Mouse (Mus musculus): Measurements from ENCODE around the gene E130114P18Rik. TPM values are rescaled to one million over a fixed set of nuclear protein-coding genes. Genes with fewer than 3 reads are reported as not detected.

E130114P18Rik gene
- polyA plus RNA-seq, 1 experiment from 2014 or later = 30.7 TPM

DNA sequence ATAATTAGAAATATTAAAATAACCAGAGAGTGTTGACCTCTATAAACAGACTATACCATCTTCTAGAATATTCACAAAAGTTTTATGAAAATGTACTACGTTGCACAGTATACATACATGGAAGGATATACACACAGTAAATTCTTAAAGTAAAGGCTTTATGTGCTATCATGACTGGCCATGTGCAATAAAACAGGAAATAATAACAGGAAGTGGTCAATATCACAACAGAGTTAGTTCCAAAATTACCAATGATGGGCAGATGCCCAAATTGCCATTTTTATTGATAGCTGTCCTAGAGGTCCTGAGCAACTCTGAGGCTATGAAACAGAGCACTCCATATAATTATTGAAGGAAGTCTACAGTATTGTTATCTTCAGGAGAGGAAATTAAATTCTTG is 180.4 kb downstream of the E130114P18Rik start:
- no peaks in the 10 kb centered on the region for H3K9me3 ChIP-seq
- no peak overlapping the region for H3K27ac ChIP-seq (replicated peaks)
- 96% methylated on average over 1 of the region's 1 CpGs for WGBS
- no peak for ATAC-seq (ENCODE audit: low read depth)
- no peaks in the 10 kb centered on the region for H3K27me3 ChIP-seq
- H3K4me1 ChIP-seq (replicated peaks) = peaks cover 16% of the 10 kb centered on the region
- no peaks in the 10 kb centered on the region for H3K36me3 ChIP-seq
- no peak overlapping the region for H3K4me2 ChIP-seq
- no peak overlapping the region for H3K9ac ChIP-seq
- H3K4me3 ChIP-seq = no peak overlapping the region

DNA sequence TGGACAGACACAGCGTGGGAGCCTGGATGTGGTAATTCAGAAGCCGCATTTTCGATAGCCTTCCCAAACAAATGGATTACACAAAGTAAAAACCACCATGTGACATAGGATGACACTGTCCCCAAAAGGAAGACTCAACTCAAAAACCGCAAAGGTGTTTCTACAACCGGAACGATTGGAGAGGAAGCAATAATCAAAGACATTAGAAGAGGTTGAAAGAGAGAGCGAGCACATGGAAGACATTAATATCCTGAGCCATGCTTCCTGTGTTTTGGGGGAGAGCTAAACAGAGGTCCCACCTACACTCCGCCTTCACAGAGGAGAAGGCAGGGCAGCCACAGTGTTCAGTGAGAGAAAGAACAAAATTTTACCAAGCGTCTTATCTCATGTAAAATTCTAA is 181.5 kb downstream of the E130114P18Rik start:
- WGBS = 89% methylated on average over 9 of the region's 9 CpGs
- Histone ChIP-seq H3K4me1 (replicated peaks) (peaks cover 5% of the 10 kb centered on the region), H3K4me2 (no peak overlapping the region), H3K9ac (no peak overlapping the region), H3K27me3 (no peaks in the 10 kb centered on the region), H3K36me3 (no peaks in the 10 kb centered on the region), H3K27ac (replicated peaks) (no peak overlapping the region), H3K4me3 (no peak overlapping the region), H3K9me3 (no peaks in the 10 kb centered on the region)
- ATAC-seq (ENCODE audit: low read depth) = no peak

DNA sequence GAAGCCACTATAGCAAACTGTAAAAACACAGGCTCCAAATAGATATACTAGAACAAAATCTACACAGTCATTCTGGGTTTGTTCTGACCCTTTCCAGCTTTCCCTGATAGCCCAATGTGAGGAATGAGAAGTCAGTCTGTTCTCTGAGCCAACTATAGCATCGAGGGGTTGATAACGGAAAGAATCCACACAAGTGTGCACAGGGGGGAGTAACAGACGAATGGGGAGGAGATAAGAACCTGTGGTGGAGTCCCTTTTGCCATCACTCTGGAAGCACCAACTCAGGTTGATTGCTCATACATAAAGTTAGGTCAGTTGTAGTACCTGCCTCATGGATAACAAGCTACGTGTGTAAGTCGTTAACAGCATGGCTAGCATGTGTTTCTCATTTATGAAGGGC is 184.0 kb downstream of the E130114P18Rik start:
- WGBS = 84% methylated on average over 5 of the region's 5 CpGs

DNA sequence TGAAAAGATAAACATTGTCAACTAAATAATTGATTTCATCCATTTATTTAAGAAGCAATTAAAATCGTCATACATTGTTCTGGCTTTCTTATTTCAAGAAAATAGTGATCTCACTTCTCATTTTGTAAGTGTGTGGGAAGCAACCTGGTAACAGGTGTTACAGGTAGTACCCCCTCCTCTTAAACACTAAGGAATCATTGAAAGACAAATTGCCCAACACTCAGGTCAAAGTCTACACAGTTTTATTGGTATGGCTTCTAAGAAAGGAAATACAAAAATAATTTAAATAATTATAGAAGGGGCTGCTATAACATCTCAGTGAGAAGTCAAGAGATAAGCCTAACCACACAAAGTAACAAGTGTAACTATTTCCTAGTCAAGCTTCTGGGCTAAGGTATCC is 188.1 kb downstream of the E130114P18Rik start:
- Histone ChIP-seq H3K27ac (replicated peaks) (no peak overlapping the region), H3K9ac (no peak overlapping the region), H3K4me3 (no peak overlapping the region), H3K27me3 (no peaks in the 10 kb centered on the region), H3K36me3 (no peaks in the 10 kb centered on the region), H3K9me3 (no peaks in the 10 kb centered on the region), H3K4me2 (no peak overlapping the region), H3K4me1 (replicated peaks) (0 out of 2 replicates have a peak, but pooled peaks cover under 1% of the 10 kb centered on the region)
- 75% methylated on average over 1 of the region's 1 CpGs for WGBS
- ATAC-seq (ENCODE audit: low read depth) = no peak

More for the DNA sequence above, 184.0 kb downstream of the E130114P18Rik start:
- ATAC-seq (ENCODE audit: low read depth) = no peak
- no peak overlapping the region for H3K4me3 ChIP-seq
- no peaks in the 10 kb centered on the region for H3K27me3 ChIP-seq
- H3K4me2 ChIP-seq = no peak overlapping the region
- no peaks in the 10 kb centered on the region for H3K36me3 ChIP-seq
- no peaks in the 10 kb centered on the region for H3K9me3 ChIP-seq
- H3K27ac ChIP-seq (replicated peaks) = no peak overlapping the region
- no peak overlapping the region for H3K9ac ChIP-seq
- H3K4me1 ChIP-seq (replicated peaks) = no peaks in the 10 kb centered on the region

DNA sequence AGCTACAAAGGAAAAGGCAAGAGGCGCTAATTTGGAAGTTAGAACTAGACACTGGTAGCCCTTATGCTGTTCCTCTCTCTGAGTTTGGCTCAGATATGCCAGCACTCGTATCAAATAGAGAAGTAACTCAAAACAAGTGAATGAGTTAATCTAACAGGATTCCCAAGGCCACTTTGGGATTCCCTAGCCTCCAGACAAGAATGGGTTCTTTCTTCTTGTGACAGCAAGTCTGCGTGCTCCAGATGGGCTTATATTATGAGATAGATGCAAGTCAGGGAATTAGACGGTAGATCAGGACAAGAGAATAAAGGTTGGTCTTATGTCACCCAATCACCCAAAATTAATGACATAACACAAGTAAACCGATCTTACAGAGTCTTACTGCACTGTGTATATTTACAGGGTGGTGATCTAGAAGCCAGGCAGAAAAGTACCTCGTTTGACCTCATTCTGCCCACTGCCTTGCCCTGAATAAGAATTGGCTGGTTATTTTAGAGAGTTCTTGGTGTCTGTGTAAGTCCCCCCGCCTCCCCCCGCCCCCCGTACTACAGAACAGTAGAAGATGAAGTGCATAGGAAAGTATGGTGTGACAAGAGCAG is 190.4 kb downstream of the E130114P18Rik start:
- 74% methylated on average over 9 of the region's 9 CpGs for WGBS
- Histone ChIP-seq H3K9me3 (no peaks in the 10 kb centered on the region), H3K36me3 (no peaks in the 10 kb centered on the region), H3K27ac (replicated peaks) (no peak overlapping the region), H3K9ac (no peak overlapping the region), H3K4me3 (no peak overlapping the region), H3K4me1 (replicated peaks) (peaks cover 21% of the 10 kb centered on the region), H3K4me2 (no peak overlapping the region), H3K27me3 (no peaks in the 10 kb centered on the region)
- ATAC-seq (ENCODE audit: low read depth) = no peak

DNA sequence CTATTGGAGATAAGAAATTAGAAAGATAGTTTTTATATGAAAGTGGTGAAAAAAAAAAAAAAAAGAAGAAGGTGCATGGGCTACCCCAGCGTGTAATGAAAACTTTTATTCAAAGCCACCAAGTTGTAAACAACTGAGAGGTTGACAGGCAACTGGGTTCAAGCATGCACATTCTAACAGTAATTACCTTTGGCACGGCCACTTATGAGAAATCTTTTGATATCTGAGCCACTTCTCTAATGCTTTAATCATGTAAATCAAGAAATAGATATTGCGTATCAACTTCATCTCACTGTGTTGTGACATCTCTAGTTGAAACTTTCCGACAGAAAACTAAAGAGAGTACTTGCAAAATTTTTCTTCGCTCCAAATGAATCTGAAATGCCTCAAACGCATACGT is 192.7 kb downstream of the E130114P18Rik start:
- ATAC-seq (ENCODE audit: low read depth) = no peak
- Histone ChIP-seq H3K4me1 (replicated peaks) (peaks cover 37% of the 10 kb centered on the region), H3K27ac (replicated peaks) (no peak overlapping the region), H3K9me3 (no peaks in the 10 kb centered on the region), H3K9ac (no peak overlapping the region), H3K4me3 (no peak overlapping the region), H3K4me2 (peak overlapping the region; percentile 18; the same call in 1 of the 2 replicates), H3K36me3 (no peaks in the 10 kb centered on the region), H3K27me3 (no peaks in the 10 kb centered on the region)
- WGBS = 73% methylated on average over 7 of the region's 7 CpGs

DNA sequence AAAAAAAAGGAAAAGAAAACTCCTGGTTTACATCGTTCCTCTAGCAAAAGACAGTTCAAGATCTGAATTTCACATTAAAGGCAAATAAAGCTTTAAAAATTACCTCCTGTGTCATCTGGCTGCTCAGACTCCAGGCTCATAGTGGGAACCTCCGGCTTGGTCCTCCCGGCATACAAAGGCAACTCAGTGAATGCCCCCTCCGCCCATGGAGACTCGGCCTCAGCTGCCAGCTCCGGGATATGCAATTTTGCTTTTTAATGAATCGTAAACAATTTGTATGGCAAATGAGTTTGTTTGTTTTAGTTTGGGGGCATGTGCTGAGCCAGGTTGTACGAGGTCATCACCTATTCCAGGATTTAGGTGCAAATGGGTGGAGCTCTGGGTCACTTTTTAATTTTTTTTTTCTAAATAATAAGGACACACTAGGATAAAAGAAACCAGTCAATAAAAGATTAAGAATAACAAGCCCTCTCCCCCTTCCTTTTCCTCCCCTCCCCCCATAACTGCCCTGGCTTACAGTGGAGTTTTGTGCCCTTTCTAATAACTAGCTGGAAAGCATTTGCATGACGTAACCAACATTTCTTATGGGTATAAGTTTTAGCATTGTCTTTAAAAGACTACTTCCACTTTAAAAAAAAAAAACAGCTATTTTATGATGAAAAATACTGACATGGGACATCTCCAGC is 193.3 kb downstream of the E130114P18Rik start:
- Histone ChIP-seq H3K9me3 (no peaks in the 10 kb centered on the region), H3K4me1 (replicated peaks) (peaks cover 37% of the 10 kb centered on the region), H3K36me3 (no peaks in the 10 kb centered on the region), H3K27ac (replicated peaks) (peak overlapping the region; percentile 84), H3K4me3 (peak overlapping the region; percentile 34), H3K4me2 (peak overlapping the region; percentile 50), H3K9ac (peak overlapping the region; percentile 53), H3K27me3 (no peaks in the 10 kb centered on the region)
- 25% methylated on average over 9 of the region's 9 CpGs for WGBS
- ATAC-seq (ENCODE audit: low read depth) = peak; percentile 75; the same call in 1 of the 2 replicates

DNA sequence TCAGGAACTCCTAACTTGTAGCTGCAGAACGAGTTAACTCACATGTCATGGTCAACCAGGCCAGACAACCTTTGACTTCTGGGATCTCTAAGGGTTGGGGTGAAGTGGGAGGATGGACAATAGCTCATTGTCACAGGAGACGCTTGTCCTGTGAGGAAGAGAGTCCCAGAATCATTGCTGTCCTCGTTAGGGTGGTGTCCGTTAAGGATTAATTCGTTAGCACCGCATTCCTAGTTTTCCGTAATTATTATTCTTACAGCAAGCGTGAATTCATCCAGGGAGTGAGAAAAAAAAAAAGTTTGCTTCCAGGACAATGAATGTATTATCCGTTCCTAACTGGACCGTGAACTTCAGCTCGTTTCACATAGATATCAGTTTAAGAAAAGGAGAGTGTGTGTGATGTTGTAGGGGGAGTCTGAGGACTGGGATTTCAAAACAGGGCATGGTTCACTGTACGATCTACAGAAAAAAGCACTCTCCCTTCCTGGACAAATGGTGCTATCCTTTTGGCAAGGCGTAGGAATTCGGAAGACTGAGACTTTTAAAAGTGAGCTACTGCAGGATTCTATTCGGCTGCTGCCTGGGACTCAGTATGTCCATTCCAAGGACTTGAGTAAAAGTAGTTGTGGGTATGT is 195.0 kb downstream of the E130114P18Rik start:
- Histone ChIP-seq H3K27ac (replicated peaks) (peak overlapping the region; percentile 84), H3K4me3 (peak overlapping the region; percentile 34), H3K4me2 (peak overlapping the region; percentile 50), H3K27me3 (no peaks in the 10 kb centered on the region), H3K9me3 (no peaks in the 10 kb centered on the region), H3K9ac (peak overlapping the region; percentile 53), H3K36me3 (no peaks in the 10 kb centered on the region), H3K4me1 (replicated peaks) (peaks cover 49% of the 10 kb centered on the region)
- no peak for ATAC-seq (ENCODE audit: low read depth)
- WGBS = 33% methylated on average over 15 of the region's 15 CpGs

DNA sequence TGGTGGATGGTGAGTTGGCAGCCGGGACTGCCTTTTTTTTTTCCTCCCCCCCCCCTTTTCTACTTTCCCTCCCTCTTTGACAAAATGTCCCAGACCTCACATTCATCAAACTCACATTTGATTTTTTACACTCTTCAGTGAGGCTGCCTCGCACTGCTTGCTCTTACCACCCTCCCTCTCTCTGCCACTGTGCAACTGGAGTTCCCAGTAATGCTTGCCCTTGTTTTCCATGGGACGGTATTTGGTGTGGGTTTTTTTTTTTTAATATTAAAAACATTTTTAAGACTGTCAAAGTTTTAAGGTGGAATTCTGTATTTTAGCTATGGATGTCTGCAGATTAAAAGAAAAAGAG is 195.8 kb downstream of the E130114P18Rik start:
- Histone ChIP-seq H3K4me3 (peak overlapping the region; percentile 34), H3K9ac (peak overlapping the region; percentile 53), H3K4me2 (peak overlapping the region; percentile 50), H3K27ac (replicated peaks) (peak overlapping the region; percentile 84), H3K27me3 (no peaks in the 10 kb centered on the region), H3K4me1 (replicated peaks) (peaks cover 55% of the 10 kb centered on the region), H3K36me3 (no peaks in the 10 kb centered on the region), H3K9me3 (no peaks in the 10 kb centered on the region)
- no peak for ATAC-seq (ENCODE audit: low read depth)
- WGBS = 42% methylated on average over 3 of the region's 3 CpGs

DNA sequence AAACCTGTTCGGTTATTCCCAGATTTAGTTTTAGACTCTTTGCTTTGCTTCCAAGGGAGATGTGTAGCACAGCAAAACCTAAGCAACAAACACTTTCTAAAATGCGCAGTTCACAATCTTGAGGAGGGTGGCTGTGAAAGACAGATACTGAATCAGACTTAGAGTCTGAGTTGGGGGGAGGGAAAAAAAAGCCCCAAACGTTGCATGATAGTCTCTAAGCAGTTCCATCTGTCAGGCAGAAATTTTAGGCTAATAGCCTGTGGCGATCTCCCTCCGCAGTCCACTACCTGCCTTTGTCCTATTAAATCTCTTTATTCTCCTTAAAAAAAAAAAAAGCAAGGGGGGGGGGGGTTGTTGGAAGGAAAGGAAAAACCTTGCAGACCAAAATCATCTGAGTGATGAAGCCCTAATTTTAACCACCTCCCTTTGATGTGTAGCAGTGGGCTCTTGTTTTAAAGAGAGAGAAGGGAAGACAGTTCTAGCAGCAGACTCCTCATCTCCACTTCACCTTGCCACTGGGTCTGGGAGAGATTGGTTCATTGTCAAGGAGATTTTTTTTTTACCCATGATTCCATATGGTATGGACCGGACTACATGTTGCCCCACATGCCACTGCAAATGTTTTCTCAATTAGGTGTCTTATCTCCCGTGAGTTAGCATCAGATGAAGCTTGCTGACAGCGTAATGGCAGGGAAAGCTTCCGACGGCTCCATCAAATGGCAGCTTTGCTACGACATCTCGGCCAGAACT is 196.4 kb downstream of the E130114P18Rik start:
- Histone ChIP-seq H3K9me3 (no peaks in the 10 kb centered on the region), H3K27ac (replicated peaks) (peak overlapping the region; percentile 84), H3K27me3 (no peaks in the 10 kb centered on the region), H3K4me2 (peak overlapping the region; percentile 50), H3K4me1 (replicated peaks) (peaks cover 55% of the 10 kb centered on the region), H3K9ac (peak overlapping the region; percentile 43), H3K36me3 (no peaks in the 10 kb centered on the region), H3K4me3 (peak overlapping the region; percentile 34)
- 50% methylated on average over 12 of the region's 12 CpGs for WGBS
- no peak for ATAC-seq (ENCODE audit: low read depth)

DNA sequence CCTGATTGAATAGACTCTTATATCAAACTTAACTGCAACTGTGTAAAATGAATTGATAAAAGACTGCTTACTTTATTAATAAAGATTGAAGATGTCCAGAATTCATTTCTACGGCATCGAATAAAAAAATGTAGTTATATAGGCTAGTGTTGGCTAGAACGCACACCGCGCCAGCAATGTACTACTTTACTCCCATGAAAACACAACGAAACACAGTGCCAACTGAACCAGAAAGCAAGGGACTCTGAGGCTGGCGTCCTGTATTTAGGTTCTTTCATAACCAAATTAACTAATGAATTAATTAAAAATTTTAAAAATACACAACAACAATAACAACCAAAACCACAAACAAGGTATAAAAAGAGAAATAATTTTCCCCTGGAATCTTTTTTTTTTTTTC is 197.0 kb downstream of the E130114P18Rik start:
- ATAC-seq (ENCODE audit: low read depth) = no peak
- H3K9ac ChIP-seq = no peak overlapping the region
- H3K27me3 ChIP-seq = no peaks in the 10 kb centered on the region
- no peak overlapping the region for H3K27ac ChIP-seq (replicated peaks)
- peaks cover 56% of the 10 kb centered on the region for H3K4me1 ChIP-seq (replicated peaks)
- peak overlapping the region; percentile 50 for H3K4me2 ChIP-seq
- 82% methylated on average over 7 of the region's 7 CpGs for WGBS
- H3K36me3 ChIP-seq = no peaks in the 10 kb centered on the region
- H3K4me3 ChIP-seq = no peak overlapping the region
- no peaks in the 10 kb centered on the region for H3K9me3 ChIP-seq

DNA sequence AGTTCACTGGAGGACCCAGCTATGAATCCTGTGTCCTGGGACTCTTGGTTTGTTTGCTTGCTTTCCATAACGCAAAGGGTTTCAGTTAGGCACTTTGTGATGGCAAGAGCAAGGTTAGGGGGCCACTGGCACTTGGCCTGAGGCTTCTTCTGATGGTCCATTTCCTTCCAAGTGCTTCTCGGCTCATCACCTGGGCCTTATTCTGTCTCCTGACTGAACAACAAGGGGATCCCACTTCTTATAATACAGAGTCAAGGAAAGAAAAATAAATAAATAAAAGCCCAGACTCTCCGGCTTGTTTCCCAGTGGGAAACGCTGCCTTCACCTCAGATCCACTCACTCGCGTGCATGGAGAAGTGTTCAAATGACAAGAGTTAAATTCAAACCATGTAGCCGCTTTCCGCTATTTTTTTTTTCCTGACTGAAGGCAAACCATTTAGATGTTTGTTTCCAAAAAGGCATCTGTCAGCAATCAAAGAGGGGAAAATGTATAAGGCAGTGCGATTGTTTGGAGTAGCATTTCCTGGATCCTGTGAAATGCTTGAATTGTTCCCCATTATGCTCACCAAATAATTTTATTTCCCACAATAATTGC is 199.2 kb downstream of the E130114P18Rik start:
- Histone ChIP-seq H3K4me1 (replicated peaks) (peaks cover 57% of the 10 kb centered on the region), H3K9ac (no peak overlapping the region), H3K9me3 (no peaks in the 10 kb centered on the region), H3K4me2 (no peak overlapping the region), H3K4me3 (no peak overlapping the region), H3K27me3 (no peaks in the 10 kb centered on the region), H3K27ac (replicated peaks) (no peak overlapping the region), H3K36me3 (no peaks in the 10 kb centered on the region)
- no peak for ATAC-seq (ENCODE audit: low read depth)
- WGBS = 81% methylated on average over 9 of the region's 9 CpGs

Measured in neural tube, embryonic 13.5 days (tissue).